Mouse (Mus musculus) lung, postnatal 25 days (tissue): ENCODE results near the gene Prokr1.
"Not testable (repeated sequence)": the region's sequence is repeated elsewhere in the genome, so short reads cannot be mapped to it uniquely, and the experiment has no call there.

Source experiments
- DNase-seq: peaks from one replicate; pipeline ENCODE4 v3.0.0; 2022; ENCODE audit warnings: low spot score

Gene Prokr1

DNA sequence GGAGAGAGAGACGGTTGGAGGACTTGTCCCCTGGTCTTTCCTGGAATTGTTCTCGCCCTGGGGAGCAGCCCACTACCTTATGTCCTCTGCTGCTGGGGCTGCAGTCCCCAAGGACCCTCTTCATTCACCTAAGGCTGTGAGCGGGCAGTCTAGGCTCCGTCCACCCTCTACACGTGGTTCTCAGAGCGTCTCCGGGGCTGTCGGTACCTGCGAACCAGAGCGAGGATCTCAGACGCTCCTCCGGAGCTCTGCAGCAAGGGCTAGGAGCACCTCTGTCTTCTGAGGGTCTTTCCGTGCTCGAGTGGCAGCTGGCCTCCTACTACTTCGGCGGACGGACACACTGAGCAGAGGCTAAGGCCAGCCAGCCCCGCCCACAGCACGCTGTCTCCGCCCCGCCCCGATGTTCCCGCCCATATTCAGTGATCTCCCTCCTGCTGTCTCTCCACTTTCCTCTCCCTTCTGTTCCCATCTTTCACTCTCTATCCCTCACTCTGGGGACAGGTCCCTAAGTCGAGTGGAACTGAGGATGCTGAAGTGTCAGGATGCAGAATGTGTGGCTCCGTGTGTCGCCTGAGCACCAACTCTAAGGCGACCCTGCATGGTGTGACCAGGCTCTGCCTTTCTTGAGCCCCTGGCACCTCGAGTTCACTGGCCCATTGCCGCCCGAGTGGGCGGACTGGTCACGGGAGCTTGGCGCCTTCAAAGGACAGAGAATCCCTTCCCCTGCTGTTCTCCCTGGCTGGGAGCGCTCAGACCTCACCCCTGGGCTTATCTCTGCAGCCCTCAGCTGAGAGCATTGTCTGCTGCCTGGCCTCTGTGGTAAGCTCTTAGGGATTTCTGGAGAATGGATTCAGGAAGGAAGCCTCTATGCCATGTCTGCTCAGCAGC, at the start of gene Prokr1:
Gene Prokr1 (minus strand): TSS at position 350 of the 888 bp plus-strand sequence.
- DNase-seq: peak; percentile 23

DNA sequence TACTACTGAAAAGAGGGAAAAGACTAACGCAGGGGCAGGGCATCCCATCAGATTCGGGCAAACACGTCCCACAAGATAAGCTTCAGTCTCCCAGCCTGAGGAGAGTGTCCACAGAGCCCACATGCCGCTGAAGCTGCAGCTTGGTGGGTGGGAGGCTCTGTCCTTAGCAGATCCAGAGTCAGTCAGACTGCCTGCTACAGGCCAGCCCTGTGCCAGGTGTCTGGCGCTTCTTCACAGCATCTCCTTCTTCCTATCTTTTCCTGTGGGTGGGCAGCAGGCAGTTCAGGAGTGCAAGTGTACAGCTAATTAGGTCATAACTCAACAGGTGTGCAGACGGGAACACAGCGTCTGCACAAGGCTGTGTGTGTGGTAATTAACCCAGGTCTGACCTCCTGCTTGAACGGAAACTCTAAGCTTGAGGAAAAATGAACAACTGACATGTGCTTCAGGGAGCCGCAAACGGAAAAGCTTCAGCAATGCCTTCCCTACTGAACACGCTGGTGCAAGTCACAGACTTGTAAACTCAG, 47.7 kb upstream of the Prokr1 start:
- DNase-seq: no peak

DNA sequence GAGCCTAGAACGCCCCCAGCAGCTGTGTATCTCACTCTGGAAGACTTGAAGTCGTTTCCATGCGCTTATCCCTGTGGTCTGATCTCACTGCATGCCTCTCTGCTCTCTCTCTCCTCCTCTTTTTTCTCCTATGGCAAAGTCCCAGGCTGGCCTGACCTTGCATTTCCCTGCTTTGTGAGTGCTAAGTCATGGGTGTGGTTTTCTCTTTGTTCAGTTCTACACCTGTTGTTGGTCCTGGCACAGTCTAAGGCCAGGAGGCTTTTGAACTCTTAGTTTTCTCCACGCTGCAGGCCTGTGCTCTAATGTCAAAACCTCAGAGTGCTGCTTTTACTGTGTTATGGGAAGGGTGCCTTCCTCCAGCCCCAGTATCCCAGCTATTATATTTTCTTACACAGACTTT, 41.6 kb upstream of the Prokr1 start:
- no peak for DNase-seq

DNA sequence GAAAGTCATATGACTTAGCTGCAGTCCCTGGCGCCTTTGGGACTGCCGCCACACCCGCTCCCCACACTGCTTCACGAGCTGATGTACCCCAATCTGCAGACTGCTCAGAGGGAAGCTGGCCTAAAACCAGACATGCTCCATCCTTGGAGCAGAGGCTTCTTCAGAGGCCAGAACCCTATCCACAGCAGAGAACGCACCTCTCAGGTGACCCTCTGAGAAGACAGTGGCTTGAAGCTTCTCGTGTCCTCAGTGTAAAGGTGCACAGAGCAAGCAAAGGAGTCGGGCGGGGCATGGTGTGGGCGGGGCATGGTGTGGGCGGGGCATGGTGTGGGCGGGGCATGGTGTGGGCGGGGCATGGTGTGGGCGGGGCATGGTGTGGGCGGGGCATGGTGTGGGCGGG, 38.4 kb upstream of the Prokr1 start:
- not testable (repeated sequence) for DNase-seq

DNA sequence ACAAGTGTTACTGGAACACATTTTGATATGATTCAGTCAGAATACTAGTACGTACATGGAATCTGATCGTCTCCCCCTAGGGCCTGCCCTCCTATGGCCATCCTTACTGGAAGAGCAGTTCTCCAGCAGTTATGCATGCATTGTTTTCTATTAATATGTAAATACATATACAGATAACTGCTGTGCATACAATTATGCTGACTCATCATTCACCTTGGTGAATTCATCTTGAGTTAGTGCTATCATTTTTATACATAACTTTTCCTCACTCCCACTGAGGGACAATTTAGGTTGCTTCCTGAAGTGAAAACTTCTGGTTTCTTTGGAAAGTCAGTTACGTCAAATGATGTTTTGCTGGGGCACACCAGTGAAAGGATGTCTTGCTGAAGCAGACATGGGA, 32.6 kb upstream of the Prokr1 start:
- no peak for DNase-seq

DNA sequence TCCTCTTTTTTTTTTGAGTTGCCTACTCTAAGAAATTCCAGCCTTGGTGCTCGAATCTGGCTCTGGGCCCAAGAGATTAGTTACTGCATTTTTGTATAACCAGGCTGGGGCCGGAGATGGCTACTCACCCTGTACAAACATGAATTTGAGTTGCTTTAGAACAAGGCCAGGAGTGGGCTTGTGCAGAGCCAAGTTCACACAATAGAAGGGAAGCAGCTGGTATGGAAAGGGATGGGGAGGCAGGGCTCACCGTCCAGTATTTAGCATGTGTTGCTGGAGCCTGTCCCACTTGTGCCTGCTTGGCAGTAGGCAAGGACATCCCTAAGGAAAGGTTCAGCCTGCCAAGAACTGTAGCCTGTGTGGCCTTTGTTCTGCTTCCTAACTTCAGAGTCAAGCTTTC, 30.7 kb upstream of the Prokr1 start:
- peak; percentile 31 for DNase-seq

DNA sequence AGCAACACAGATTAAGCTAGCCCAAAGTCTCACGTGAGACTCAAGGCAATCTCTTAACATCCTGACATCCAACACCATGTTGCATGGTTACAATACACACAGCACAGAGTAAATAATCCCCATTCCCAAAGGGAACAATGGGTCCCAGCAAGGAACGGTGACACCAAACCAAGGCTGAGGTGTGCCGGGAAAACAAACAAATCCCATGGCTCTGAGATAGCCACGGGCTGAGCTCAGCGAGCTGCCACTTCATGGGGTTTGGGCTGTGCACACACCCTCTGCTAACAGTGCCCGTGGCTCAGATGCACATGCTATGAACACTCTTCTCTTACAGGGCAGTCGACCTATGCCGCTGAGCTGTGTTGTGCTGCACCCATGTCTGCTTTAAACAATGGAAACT, 27.5 kb upstream of the Prokr1 start:
- peak; percentile 12 for DNase-seq

DNA sequence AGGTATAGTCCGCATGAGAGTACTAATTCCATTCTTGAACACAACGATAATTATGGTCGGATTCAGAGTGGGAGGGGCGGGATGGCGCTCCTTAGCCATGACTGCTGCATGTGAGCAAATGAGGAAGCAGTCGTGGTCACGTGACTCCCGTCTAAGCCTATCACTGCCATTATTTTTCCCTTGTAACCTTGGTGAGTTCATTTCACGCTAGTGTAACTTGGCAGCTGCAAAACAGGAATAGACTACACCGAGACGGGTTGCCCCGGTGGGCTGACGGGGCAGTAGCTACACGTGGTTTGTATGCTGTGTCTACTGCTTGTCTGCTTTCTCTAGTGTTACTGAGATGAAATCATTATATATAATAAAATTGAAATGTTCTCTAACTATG, 25.1 kb upstream of the Prokr1 start:
- no peak for DNase-seq

DNA sequence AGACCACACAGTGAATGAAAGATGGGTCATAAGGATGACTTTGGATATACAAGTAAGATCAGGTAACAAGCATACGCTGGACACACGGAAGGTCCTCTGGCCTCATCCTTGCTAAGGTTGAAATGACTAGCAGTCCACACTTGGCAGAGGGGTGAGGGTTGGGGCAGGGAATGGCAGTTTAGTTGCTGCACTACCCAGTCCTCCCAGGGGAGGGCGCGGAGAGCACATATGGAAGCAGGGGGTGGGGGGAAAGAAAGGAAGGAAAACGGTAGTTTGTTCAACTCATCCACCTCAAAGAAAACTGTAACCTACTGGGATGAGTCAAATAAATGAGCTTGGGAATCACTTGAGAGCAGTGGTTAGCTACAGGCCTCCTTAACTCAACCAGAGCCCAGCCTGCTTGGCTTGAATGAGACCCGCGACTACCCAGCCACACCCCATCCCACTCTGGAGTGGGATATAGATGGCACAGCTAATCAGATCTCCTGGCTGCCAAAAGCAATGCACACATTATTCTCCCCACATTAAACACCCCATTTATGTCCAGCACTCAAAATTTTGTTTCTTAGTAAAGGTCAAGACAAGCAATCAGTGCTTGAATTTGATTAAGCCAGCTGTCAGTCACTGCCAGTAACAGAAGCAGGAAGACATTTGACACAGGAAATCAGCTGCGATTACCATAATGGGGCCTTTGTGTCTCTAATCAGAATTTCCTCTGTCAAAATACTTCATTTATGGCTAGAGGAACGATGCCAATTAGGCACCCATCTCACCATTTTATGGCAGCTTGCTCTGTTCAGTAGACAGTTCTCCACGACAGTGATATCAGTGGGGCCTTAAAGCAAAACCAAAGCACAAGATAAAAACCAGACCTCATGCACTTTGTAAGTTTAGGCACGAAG, 24.5 kb upstream of the Prokr1 start:
- DNase-seq: peak; percentile 32

DNA sequence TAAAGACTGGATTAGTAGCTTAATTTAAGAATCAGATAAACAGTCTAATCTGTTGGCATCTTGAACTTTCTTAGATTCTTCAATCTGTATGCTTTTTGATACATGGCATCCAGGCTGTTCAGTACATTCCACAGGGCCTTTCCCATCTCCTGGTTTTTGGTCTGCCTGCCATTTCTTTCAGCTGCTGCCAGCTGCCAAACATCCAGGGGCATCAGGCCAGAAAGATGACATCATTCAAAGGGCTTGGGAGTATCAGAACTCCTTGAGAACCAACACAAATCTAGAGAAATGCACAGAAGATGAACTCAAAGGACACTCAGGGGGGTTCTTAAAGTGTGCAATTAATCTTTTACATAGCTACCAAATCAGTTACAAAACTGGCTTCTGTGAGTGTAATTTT, 9.3 kb upstream of the Prokr1 start:
- DNase-seq: peak; percentile 31

DNA sequence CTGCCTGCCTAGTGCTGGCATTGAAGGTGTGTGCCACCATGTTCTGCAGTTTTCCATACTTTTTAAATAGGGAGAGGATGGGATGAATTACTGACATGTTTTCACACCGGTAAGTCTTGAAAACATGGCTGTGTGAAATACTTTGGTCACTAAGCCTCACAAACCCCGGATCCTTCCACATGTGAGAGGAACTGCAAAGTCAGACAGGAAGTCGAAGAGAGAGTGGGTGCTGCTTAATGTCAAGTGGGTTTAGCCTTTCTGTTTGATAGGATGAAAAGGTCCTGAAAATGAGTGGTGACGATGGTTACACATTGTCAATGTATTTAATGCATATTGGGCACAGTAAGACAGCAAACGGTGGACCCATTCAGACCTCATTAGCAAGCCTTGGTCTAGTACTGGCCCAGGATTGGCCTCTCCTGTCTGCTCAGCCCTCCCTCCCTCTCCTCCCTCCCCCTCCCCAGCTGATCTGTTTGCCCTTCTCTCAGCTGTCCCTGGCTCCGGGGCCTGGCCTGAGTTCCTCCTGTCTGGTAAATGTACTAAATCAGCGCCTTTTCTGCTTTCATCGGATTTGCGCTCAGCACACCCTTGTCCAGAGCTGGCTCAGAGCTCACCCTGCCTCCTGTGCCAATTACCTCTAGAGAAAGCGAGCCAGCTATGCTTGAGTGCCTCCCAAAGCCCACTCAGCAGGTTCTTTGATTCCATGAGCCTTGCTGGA, 6.7 kb upstream of the Prokr1 start:
- DNase-seq: peak; percentile 10

DNA sequence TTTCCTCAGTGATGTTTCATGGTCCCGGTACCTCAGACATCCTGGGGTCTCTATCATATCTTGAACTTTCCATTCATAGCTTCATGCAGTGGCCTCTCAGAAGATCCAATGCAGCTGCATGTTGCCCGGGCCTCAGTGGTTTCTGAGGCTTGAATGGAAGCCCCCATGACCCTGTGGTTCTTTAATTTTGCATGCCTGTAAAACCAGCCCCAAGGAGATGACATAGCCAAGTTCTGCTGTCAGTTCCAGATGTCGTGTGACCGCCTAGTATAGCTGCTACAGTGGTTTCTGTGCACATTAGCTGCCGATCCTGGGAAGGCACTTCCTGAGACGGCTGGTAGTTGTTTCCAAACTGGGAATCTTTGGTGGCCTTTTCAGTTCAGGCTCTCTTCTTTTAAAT, 3.6 kb upstream of the Prokr1 start:
- no peak for DNase-seq

DNA sequence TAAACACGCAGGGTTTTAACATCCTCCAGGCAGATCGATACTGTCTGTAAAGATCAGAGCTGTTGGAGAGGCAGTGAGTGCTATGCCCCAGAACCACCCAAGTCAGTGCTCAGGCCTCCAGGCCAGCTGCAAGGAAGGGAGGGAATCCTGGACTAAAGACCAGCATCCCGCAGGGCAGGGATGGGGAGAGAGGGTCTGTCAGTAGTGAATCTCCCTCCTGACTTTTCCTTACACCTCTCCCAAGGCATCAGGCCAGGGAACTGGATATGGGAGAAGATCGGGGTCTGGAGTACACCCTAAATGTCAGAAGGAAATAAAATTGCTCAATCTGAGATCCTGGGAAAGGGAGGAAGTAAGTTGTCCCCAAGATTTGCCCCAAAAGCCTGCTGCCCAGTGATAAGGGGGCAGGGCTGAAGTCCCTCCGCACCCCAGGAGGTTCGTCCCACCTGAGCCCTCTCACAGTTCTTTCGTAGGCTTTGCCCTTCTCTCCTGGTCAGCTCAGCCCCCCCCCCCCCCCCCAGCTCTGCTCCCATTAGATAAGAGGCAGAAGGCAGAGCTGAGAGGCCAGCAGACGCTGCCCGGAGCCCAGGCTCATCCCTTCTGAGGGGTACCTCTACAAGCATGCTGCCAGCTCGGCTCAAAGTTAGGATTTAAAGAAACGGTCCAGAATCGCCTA, 687 bp downstream of the Prokr1 start:
- DNase-seq: no peak

DNA sequence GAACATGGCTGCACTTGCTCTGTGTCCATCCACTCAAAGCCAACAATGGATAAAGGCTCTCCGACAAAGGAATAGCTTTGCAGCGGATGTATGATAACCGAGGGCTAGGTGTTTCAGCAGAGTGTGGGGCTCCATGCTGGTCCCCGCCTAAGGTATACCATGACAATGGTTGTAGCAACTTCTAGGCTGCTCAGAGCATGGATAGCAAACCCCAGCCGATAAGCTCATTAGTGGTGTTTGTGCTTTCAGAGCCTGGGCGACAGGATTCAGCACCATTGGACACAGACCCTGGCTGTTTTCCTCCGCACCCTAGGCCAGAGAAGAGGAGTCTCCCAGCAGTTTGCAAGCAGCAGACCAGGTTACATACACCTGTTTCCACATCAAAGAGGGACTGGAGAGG, 6.6 kb downstream of the Prokr1 start:
- no peak for DNase-seq

DNA sequence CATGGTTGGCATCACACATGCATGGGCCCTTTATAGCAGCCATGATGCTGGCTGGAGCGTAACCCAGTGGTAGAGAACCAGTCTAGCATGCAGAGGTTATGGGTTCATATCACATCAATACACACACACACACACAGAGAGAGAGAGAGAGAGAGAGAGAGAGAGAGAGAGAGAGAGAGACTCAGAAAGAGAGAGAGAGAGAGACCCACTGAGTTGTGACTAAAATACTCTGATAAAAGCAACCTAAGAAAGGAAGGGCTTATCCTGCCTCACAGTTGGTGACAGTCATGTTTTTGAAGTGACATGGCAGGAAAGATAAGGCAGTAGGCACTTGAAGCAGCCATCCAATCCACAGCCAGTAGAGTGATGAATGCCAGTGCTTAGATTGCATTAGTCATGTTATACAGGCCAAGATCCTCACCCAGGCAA, 7.3 kb downstream of the Prokr1 start:
- DNase-seq: no peak

DNA sequence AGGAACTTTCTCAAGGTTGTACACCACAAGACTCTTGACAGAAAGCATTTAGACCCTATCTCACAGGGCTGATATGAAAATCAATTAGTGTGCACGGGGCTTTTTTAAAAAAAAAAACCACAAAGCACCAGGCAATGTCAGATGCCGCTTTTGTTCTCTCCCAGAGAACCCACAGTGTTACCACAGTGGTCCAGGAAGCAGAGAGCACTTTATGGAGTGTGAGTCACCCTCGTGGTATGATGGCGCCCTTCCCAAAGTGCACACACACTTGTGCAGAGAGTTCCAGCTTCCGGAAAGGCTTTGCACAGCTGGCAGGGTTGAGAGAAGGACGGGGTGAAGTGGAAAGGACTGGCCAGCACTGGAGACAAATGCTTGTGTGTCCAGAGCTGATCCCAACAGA, 8.1 kb downstream of the Prokr1 start:
- peak; percentile 85 for DNase-seq

DNA sequence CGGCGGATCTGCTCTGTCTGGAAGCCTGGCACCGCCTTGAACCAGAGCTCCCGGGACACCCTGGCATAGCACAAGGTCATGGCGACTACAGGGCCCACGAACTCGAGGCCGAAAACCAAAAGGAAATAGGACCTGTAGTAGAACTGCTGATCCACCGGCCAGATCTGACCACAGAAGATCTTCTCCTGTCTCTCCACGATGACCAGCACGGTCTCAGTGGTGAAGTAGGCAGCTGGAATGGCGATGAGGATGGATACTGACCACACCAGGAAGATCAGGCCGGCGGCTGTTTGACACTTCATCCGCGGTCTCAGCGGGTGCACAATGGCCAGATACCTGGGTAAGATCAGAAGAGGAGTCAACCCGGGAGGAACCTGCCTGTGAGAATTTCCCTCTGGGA, 9.0 kb downstream of the Prokr1 start:
- no peak for DNase-seq

DNA sequence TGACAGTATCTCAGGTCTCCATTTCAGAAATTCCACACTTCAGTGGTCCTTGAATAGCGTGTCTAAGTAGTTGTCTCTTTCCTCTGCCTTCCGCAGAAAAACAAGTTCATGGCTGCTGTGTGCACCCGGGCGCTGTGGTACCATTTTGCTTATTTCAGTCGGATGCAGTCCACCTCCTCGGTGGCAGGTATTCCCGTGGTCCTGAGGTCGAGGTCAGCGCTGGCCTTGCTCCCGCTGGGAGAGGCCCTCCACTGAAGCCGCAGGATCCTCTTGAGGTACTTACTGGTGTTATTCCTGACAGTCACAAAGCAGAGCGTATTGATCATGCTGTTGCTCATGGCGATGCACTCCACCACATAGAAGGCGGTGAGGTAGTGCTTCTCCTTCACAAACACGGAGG, 9.5 kb downstream of the Prokr1 start:
- DNase-seq: no peak

DNA sequence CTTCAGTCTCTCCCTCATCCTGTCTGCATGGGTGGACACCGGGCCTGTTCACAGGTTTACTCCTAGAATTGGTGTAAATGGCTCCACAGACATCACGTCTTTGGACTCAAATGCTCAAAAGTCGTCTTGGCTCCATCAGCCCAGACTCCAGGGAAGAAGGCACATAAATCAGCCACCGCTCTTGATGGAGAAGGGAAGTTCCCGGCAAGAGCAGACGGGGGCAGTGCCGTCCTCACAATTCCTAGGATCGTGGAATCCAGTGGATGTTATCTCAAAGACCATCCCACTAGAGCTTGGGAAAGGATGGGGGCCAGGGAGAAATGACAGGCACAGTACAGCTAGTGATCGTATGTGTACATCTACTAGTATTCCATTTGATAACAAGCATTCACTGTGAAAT, 12.3 kb downstream of the Prokr1 start:
- no peak for DNase-seq

DNA sequence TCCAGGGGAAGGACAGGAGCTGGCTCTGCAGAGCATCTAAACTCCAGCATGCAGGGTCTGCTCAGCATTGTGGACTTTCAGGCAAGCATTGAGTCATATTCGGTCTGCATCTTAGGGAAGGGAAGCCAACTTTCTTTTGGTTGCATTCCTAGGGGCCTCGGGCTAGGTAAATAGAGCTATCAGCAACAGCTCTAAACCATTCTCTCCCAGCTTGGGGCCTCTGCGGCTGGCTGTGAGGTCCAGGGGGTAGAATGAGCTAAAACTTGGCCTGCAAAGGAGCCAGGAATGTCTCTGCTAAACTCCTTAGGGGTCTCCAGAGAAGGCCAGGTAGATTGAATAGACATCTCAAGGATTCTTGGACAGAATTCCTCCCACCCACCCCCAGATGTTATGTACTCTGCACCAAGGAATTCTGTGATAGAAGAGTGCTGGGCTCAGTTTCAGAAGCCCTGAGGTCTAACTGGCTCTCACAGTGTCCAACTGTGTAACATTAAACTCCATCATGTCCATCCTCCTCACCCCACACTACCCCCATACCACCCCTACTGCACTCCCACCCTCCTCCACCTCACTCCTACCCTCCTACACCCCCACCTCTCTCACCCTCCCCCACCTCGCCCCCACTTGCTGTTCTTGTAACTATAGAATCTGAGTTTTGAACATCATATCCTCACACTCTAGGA, 13.8 kb downstream of the Prokr1 start:
- DNase-seq: no peak

DNA sequence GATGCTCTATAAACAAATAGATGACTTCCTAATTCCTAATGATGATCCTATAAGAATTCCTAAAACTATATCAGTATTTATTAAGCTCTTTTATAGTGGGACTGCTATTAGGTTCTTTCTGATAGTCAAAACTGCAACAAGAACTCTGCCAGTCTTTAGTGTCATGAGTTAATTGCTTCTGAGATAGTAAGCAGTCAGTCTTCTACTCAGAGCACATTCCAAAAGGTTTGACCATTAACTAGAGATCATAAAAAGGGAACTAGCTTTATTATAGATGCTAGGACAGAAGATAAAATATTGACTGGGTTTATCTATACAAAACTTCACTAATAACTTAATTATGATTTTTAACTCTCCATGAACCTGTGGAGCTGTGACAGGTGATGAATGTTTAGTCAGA, 18.7 kb downstream of the Prokr1 start:
- DNase-seq: not testable (repeated sequence)
